ENCODE assay signal across 30 mouse cellular contexts in the genomic region with DNA sequence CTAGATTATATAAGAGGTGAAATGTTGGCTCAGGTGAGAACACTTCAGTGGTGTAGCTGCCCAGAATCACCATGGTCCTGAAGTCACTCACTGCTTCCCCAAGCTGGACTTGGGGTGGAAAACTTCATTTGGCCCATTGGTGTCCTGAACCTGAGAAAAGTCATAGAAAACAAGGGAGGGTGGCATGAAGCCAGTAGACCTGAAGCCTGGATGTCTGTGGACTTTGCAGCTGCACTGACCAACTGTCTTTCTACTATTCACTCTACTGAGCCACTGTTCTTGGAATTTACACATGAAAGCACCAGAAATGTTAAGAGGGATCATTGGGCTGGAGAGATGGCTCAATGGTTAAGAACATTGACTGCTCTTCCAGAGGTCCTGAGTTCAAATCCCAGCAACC.
"Had no signal": no experiment of that assay in that cellular context is flagged by ENCODE, and none has a peak within 500 bp of the region (broad histone marks: within the 10 kb centered on the region; RNA-seq: fewer than 3 reads in every experiment).

No protein-coding gene starts in this region.

- H3K9ac ChIP-seq: heart, embryonic 12.5 days; heart, embryonic 13.5 days; heart, embryonic 15.5 days; hindbrain, embryonic 12.5 days; hindbrain, embryonic 13.5 days; hindbrain, embryonic 14.5 days; hindbrain, embryonic 15.5 days; intestine, embryonic 15.5 days; kidney, embryonic 15.5 days had no signal

- DNase-seq: heart, adult 2 months; heart, postnatal 10 days; heart, postnatal 14 days; heart, postnatal 4 days; kidney, adult 11 months; kidney, adult 18-20 months; kidney, postnatal 10 days; kidney, postnatal 14 days; layer of hippocampus, adult 9-11 months; layer of hippocampus, postnatal 36 days had no signal

- H3K36me3 ChIP-seq: heart, embryonic 10.5 days; heart, embryonic 15.5 days; hindbrain, embryonic 10.5 days; hindbrain, embryonic 12.5 days; hindbrain, embryonic 13.5 days; hindbrain, embryonic 15.5 days; intestine, embryonic 15.5 days; kidney, embryonic 15.5 days had no signal

- H3K9me3 ChIP-seq: heart, embryonic 10.5 days; heart, embryonic 12.5 days; heart, embryonic 13.5 days; heart, embryonic 15.5 days; hindbrain, embryonic 12.5 days; hindbrain, embryonic 13.5 days; hindbrain, embryonic 15.5 days; intestine, embryonic 15.5 days had no signal

- H3K4me1 ChIP-seq: hindbrain, embryonic 12.5 days; hindbrain, embryonic 15.5 days had no signal

- H3K27me3 ChIP-seq: heart, embryonic 12.5 days; heart, embryonic 13.5 days; heart, embryonic 15.5 days; hindbrain, embryonic 12.5 days; hindbrain, embryonic 13.5 days; hindbrain, embryonic 15.5 days; intestine, embryonic 15.5 days; kidney, embryonic 15.5 days had no signal

- H3K4me3 ChIP-seq: heart, adult 2 months; heart, embryonic 10.5 days; heart, embryonic 12.5 days; heart, embryonic 13.5 days; heart, embryonic 15.5 days; hindbrain, embryonic 10.5 days; hindbrain, embryonic 12.5 days; hindbrain, embryonic 13.5 days; hindbrain, embryonic 15.5 days; intestine, embryonic 15.5 days; kidney, embryonic 15.5 days; layer of hippocampus, adult 2 months; left cerebral cortex, adult 2 months had no signal

- H3K4me2 ChIP-seq: heart, embryonic 11.5 days; heart, embryonic 12.5 days; heart, embryonic 13.5 days; heart, embryonic 15.5 days; hindbrain, embryonic 12.5 days; hindbrain, embryonic 13.5 days; hindbrain, embryonic 14.5 days; hindbrain, embryonic 15.5 days; intestine, embryonic 15.5 days; kidney, embryonic 15.5 days had no signal

- ATAC-seq: hindbrain, embryonic 16.5 days; hindbrain, postnatal 0 days; inflammation-experienced regulatory T-cells, adult 6 months; intestine, embryonic 15.5 days; intestine, embryonic 16.5 days; intestine, postnatal 0 days had no signal

- H3K27ac ChIP-seq: heart, adult 2 months; heart, embryonic 10.5 days; heart, embryonic 13.5 days; heart, embryonic 15.5 days; hindbrain, embryonic 10.5 days; hindbrain, embryonic 12.5 days; hindbrain, embryonic 13.5 days; hindbrain, embryonic 14.5 days; hindbrain, embryonic 15.5 days; hindbrain, postnatal 0 days; intestine, embryonic 15.5 days; kidney, embryonic 15.5 days; kidney, postnatal 0 days; layer of hippocampus, adult 2 months; left cerebral cortex, adult 2 months had no signal
